Mouse (Mus musculus) ES-E14 (cell line): ENCODE measurements around the gene Gm29666. TPM values are rescaled to one million over a fixed set of nuclear protein-coding genes. Genes with fewer than 3 reads are reported as not detected.

Source experiments
- DNase-seq: peaks from one replicate; pipeline ENCODE4 v3.0.0-alpha.2; 2013; ENCODE audit warnings: low read depth, low spot score
- H3K27ac ChIP-seq: 2 replicates; pipeline ENCODE4 v1.5.1; 2012; ENCODE audit warnings: low read depth, mild to moderate bottlenecking, low read length, moderate library complexity, mixed read lengths; ENCODE audit not compliant: poor library complexity, insufficient read depth, severe bottlenecking
- H3K36me3 ChIP-seq: 2 replicates; pipeline ENCODE4 v1.6.1; 2012; ENCODE audit warnings: mild to moderate bottlenecking, low read length, moderate library complexity, mixed read lengths; ENCODE audit not compliant: control insufficient read depth, poor library complexity, insufficient read depth, severe bottlenecking
- H3K4me1 ChIP-seq, 2 experiments: fragments of 150-350 bp in 1 of 2; sonication (generic) in 1 of 2; 2 replicates each; pipeline ENCODE4 v1.6.1; 2012; ENCODE audit warnings: low read length in 2 of 2, mild to moderate bottlenecking in 1 of 2, mixed read lengths in 1 of 2; ENCODE audit not compliant: control insufficient read depth in 2 of 2, insufficient read depth in 2 of 2, poor library complexity in 1 of 2
- H3K4me3 ChIP-seq, 2 experiments: fragments of 150-350 bp in 1 of 2; sonication (generic) in 1 of 2; 2 replicates each; pipeline ENCODE4 v1.5.1; 2012; ENCODE audit warnings: low read length in 2 of 2, low read depth in 1 of 2, mild to moderate bottlenecking in 1 of 2, mixed read lengths in 1 of 2; ENCODE audit not compliant: insufficient read depth in 1 of 2, poor library complexity in 1 of 2, severe bottlenecking in 1 of 2
- H3K9ac ChIP-seq: 2 replicates; pipeline ENCODE4 v1.6.1; 2012; ENCODE audit warnings: low read depth, mild to moderate bottlenecking, low read length, mixed read lengths; ENCODE audit not compliant: poor library complexity, insufficient read depth, severe bottlenecking
- H3K9me3 ChIP-seq: fragments of 150-350 bp; sonication (generic); 2 replicates; pipeline ENCODE4 v1.6.1; 2012; ENCODE audit warnings: low read depth, mild to moderate bottlenecking, low read length; ENCODE audit not compliant: control insufficient read depth, insufficient read depth
- CHD2 ChIP-seq: IDR thresholded peaks from 2 replicates; pipeline ENCODE4 v1.6.1; 2014; ENCODE audit warnings: mild to moderate bottlenecking, low read depth, low read length, inconsistent platforms
- HCFC1 ChIP-seq: IDR thresholded peaks from 2 replicates; pipeline ENCODE4 v1.6.1; 2012; ENCODE audit warnings: low read length, inconsistent platforms, borderline replicate concordance; ENCODE audit not compliant: insufficient read depth
- MAFK ChIP-seq: IDR thresholded peaks from 2 replicates; pipeline ENCODE4 v1.6.1; 2014; ENCODE audit warnings: mild to moderate bottlenecking, low read depth, low read length, inconsistent platforms; ENCODE audit not compliant: insufficient read depth
- ZC3H11A ChIP-seq: IDR thresholded peaks from 2 replicates; pipeline ENCODE4 v1.6.1; 2012; ENCODE audit warnings: low read depth, mild to moderate bottlenecking, inconsistent platforms, low read length, borderline replicate concordance
- ZNF384 ChIP-seq: IDR thresholded peaks from 2 replicates; pipeline ENCODE4 v1.6.1; 2012; ENCODE audit warnings: low read depth, low read length, inconsistent platforms
- in situ Hi-C, 2 experiments: fragments of 600-800 bp; cut with MboI; formaldehyde crosslinking; loops; one replicate each; pipeline ENCODE4 v1.15.1; 2025; ENCODE audit warnings: low sequenced_read_pairs in 2 of 2, inconsistent platforms in 1 of 2; ENCODE audit not compliant: unreplicated experiment in 2 of 2
- total RNA-seq: library from RNA; depleted of rRNA; stranded (reverse); fragments of 300-350 nt; gene quantifications from 2 replicates; pipeline ENCODE4 v1.2.3, GENCODE M21; 2012

Gene Gm29666
- total RNA-seq, 1 experiment, result 1.6 TPM

DNA sequence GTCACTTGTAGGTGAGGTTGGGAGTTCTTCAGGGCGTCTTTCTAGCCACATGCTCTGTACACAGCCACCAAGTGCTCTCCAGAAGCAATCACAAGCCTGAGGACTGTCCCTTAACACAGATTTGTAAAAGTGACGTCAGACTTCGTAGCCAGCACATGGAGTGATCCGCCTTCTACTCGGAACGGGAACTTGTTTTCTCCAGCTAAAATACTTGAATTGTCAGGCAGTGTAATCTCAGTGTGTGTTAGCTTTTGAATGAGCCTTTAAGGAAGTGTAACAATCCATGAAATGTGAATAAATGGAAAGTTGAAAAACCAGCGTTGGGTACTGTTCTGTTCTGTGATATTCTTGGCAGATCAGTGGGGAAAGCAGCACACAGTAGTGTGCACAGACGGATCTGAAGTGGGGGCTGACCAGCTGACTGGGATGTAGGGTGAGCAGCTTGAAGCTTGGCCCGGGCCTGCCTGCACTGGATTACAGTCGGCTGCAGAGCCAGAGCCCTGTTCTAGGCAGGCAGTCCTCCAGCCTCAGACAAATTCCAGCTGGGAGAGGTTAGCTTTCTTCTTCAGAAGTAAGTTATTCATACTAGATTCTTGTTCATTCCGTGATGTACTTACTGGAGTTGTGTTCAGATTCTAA is 22.9 kb upstream of the Gm29666 start:
- DNase-seq, result no peak
- Histone ChIP-seq H3K36me3 (peaks cover 34% of the 10 kb centered on the region), H3K27ac (no peak overlapping the region), H3K9ac (no peak overlapping the region), H3K4me3 (no peak overlapping the region), H3K9me3 (no peaks in the 10 kb centered on the region), H3K4me1 (peaks cover 0 to 4% of the 10 kb centered on the region in 2 experiments; a peak in 1 of 4 replicates)
- TF ChIP-seq MAFK, result no peak
- TF ChIP-seq HCFC1, result no peak
- no peak for TF ChIP-seq ZC3H11A
- TF ChIP-seq ZNF384, result no peak
- TF ChIP-seq CHD2, result no peak
- in situ Hi-C loops, result no loop called here

DNA sequence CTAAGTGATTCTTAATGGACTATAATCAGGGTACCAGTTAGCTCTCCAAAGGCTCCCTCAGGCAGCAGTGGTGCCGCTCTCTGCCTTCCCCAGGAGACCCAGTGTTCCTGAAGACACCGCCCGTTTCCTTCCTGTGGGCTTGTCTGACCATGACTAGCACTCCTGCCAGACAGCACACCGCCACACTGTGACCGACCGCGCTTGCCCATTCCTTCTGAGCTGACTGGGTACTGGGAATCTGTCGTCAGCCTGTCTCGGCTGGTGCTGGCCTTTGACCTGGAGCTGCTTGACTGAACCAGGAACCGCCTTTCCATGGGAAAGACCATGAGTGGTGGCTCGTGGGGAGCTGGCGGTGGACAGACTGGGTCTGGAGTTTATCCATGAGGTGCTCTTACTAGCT is 20.3 kb upstream of the Gm29666 start:
- H3K9me3 ChIP-seq, result no peaks in the 10 kb centered on the region
- no peak overlapping the region for H3K9ac ChIP-seq
- H3K36me3 ChIP-seq, result peaks cover 58% of the 10 kb centered on the region
- no peaks in the 10 kb centered on the region for H3K4me1 ChIP-seq
- no peak for DNase-seq
- H3K27ac ChIP-seq, result no peak overlapping the region
- no peak for TF ChIP-seq CHD2
- no peak for TF ChIP-seq HCFC1
- no peak for TF ChIP-seq MAFK
- no peak for TF ChIP-seq ZNF384
- in situ Hi-C loops, result no loop called here
- no peak overlapping the region for H3K4me3 ChIP-seq

DNA sequence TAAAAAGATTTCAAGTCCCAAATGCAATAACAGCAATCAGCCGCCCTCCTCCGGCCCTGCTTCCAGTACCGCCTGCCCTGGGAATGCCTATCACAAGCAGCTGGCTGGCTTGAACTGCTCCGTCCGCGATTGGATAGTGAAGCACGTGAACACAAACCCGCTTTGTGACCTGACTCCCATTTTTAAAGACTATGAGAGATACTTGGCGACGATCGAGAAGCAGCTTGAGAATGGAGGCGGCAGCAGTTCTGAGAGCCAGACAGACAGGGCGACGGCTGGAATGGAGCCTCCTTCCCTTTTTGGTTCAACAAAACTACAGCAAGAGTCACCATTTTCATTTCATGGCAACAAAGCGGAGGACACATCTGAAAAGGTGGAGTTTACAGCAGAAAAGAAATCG is 15.1 kb upstream of the Gm29666 start:
- in situ Hi-C loops, result no loop called here
- TF ChIP-seq CHD2, result no peak
- TF ChIP-seq MAFK, result no peak
- no peak for TF ChIP-seq ZC3H11A
- TF ChIP-seq ZNF384, result no peak
- TF ChIP-seq HCFC1, result no peak
- Histone ChIP-seq H3K36me3 (peaks cover 74% of the 10 kb centered on the region), H3K27ac (no peak overlapping the region), H3K9me3 (no peaks in the 10 kb centered on the region), H3K9ac (no peak overlapping the region), H3K4me3 (no peak overlapping the region), H3K4me1 (peaks cover 0 to 2% of the 10 kb centered on the region in 2 experiments; a peak in 1 of 4 replicates)
- DNase-seq, result no peak

GRCm38 (mm10) chr15:84932351-84932750 is 12.5 kb upstream of the Gm29666 start:
- Histone ChIP-seq H3K36me3 (peaks cover 71% of the 10 kb centered on the region), H3K27ac (no peak overlapping the region; the same call in 1 of the 2 replicates), H3K9me3 (no peaks in the 10 kb centered on the region), H3K4me3 (no peak overlapping the region), H3K4me1 (peaks cover 0 to 2% of the 10 kb centered on the region in 2 experiments; a peak in 1 of 4 replicates), H3K9ac (no peak overlapping the region)
- no peak for DNase-seq
- no peak for TF ChIP-seq ZC3H11A
- no peak for TF ChIP-seq CHD2
- TF ChIP-seq HCFC1, result no peak
- TF ChIP-seq MAFK, result no peak
- no peak for TF ChIP-seq ZNF384
- in situ Hi-C loops, result no loop called here
